Mouse (Mus musculus): ENCODE data around the gene Spryd3.

The Spryd3 gene

GRCm38 (mm10) chr15:102072963-102073558 is 63.0 kb downstream of the Spryd3 start:
- no peak for DNase-seq (ENCODE audit: low spot score in 2 of 2)

GRCm38 (mm10) chr15:102070476-102071467 is 65.3 kb downstream of the Spryd3 start:
- DNase-seq (ENCODE audit: low spot score in 2 of 2), result no peak

All from spleen, postnatal 4 days (tissue).